Mouse (Mus musculus) ovary, adult 18-20 months (tissue): ENCODE measurements around the gene Sept6.

Source experiments
- DNase-seq: peaks from one replicate; pipeline ENCODE4 v3.0.0; 2022; ENCODE audit warnings: low spot score, mixed read lengths

Gene Sept6

GRCm38 (mm10) chrX:36991694-36992093, at the start of gene Sept6:
TSS of gene Sept6 (minus strand) at chrX:36991794.
- no peak for DNase-seq

GRCm38 (mm10) chrX:37028378-37028777, 36.8 kb upstream of the Sept6 start:
- DNase-seq: no peak

- DNase-seq: no peak
Observed at GRCm38 (mm10) chrX:37023652-37024309, 32.2 kb upstream of the Sept6 start.

- DNase-seq: no peak
Observed at GRCm38 (mm10) chrX:37022690-37023089, 31.1 kb upstream of the Sept6 start.

GRCm38 (mm10) chrX:37019045-37019444, 27.5 kb upstream of the Sept6 start:
- no peak for DNase-seq

- DNase-seq: no peak
Observed at GRCm38 (mm10) chrX:37018150-37018654, 26.6 kb upstream of the Sept6 start.

- no peak for DNase-seq
Observed at GRCm38 (mm10) chrX:37013870-37014269, 22.3 kb upstream of the Sept6 start.

- DNase-seq: no peak
Observed at GRCm38 (mm10) chrX:36991039-36991438, 555 bp downstream of the Sept6 start.

- no peak for DNase-seq
Observed at GRCm38 (mm10) chrX:36989752-36990404, 1.7 kb downstream of the Sept6 start.

GRCm38 (mm10) chrX:36989234-36989751, 2.3 kb downstream of the Sept6 start:
- peak; percentile 71 for DNase-seq

GRCm38 (mm10) chrX:36988754-36989153, 2.8 kb downstream of the Sept6 start:
- DNase-seq: no peak

- DNase-seq: no peak
Observed at GRCm38 (mm10) chrX:36987851-36988250, 3.7 kb downstream of the Sept6 start.

GRCm38 (mm10) chrX:36985041-36985440, 6.6 kb downstream of the Sept6 start:
- DNase-seq: no peak

GRCm38 (mm10) chrX:36983654-36984311, 7.8 kb downstream of the Sept6 start:
- DNase-seq: no peak

GRCm38 (mm10) chrX:36982892-36983653, 8.5 kb downstream of the Sept6 start:
- DNase-seq: no peak

- no peak for DNase-seq
Observed at GRCm38 (mm10) chrX:36980563-36981187, 10.9 kb downstream of the Sept6 start.

- DNase-seq: no peak
Observed at GRCm38 (mm10) chrX:36977863-36978262, 13.7 kb downstream of the Sept6 start.

GRCm38 (mm10) chrX:36976980-36977379, 14.6 kb downstream of the Sept6 start:
- no peak for DNase-seq

- DNase-seq: no peak
Observed at GRCm38 (mm10) chrX:36976272-36976671, 15.3 kb downstream of the Sept6 start.

GRCm38 (mm10) chrX:36974905-36975304, 16.7 kb downstream of the Sept6 start:
- no peak for DNase-seq

- no peak for DNase-seq
Observed at GRCm38 (mm10) chrX:36972951-36973471, 18.6 kb downstream of the Sept6 start.
